Mouse (Mus musculus): Measurements from ENCODE around the gene Tdgf1. TPM values are rescaled to one million over a fixed set of nuclear protein-coding genes. Genes with fewer than 3 reads are reported as not detected.

Tdgf1 gene
- polyA plus RNA-seq, 1 experiment from 2014 or later: 0.69 TPM

GRCm38 (mm10) chr9:110965910-110966231, 19.9 kb upstream of the Tdgf1 start:
- Histone ChIP-seq H3K36me3 (no peaks in the 10 kb centered on the region), H3K4me3 (no peak overlapping the region)
- 59% methylated on average over 2 of the region's 2 CpGs for whole genome bisulfite sequencing

GRCm38 (mm10) chr9:110965062-110965909, 19.3 kb upstream of the Tdgf1 start:
- no peaks in the 10 kb centered on the region for H3K9me3 ChIP-seq
- no peaks in the 10 kb centered on the region for H3K36me3 ChIP-seq
- H3K4me3 ChIP-seq: no peak overlapping the region
- H3K27ac ChIP-seq: no peak overlapping the region
- H3K9ac ChIP-seq: no peak overlapping the region
- no peaks in the 10 kb centered on the region for H3K4me1 ChIP-seq
- no peak overlapping the region for H3K4me2 ChIP-seq
- WGBS: 88% methylated on average over 22 of the region's 22 CpGs
- no peak for ATAC-seq (ENCODE audit: insufficient number of reproducible peaks, low FRiP score, low TSS enrichment, low read depth)
- no peaks in the 10 kb centered on the region for H3K27me3 ChIP-seq

More at GRCm38 (mm10) chr9:110965910-110966231, 19.9 kb upstream of the Tdgf1 start:
- no peak overlapping the region for H3K4me2 ChIP-seq
- ATAC-seq (ENCODE audit: insufficient number of reproducible peaks, low FRiP score, low TSS enrichment, low read depth): no peak
- no peaks in the 10 kb centered on the region for H3K4me1 ChIP-seq
- no peaks in the 10 kb centered on the region for H3K27me3 ChIP-seq
- H3K9ac ChIP-seq: no peak overlapping the region
- no peak overlapping the region for H3K27ac ChIP-seq
- H3K9me3 ChIP-seq: no peaks in the 10 kb centered on the region

GRCm38 (mm10) chr9:110963566-110964115, 17.7 kb upstream of the Tdgf1 start:
- H3K4me1 ChIP-seq: no peaks in the 10 kb centered on the region
- H3K4me3 ChIP-seq: no peak overlapping the region
- no peak overlapping the region for H3K4me2 ChIP-seq
- H3K27me3 ChIP-seq: no peaks in the 10 kb centered on the region
- no peaks in the 10 kb centered on the region for H3K36me3 ChIP-seq
- no peak overlapping the region for H3K9ac ChIP-seq
- WGBS: 87% methylated on average over 8 of the region's 8 CpGs
- H3K9me3 ChIP-seq: no peaks in the 10 kb centered on the region
- ATAC-seq (ENCODE audit: insufficient number of reproducible peaks, low FRiP score, low TSS enrichment, low read depth): no peak
- no peak overlapping the region for H3K27ac ChIP-seq

- no peaks in the 10 kb centered on the region for H3K27me3 ChIP-seq
- H3K4me3 ChIP-seq: no peak overlapping the region
- H3K9me3 ChIP-seq: no peaks in the 10 kb centered on the region
- no peak overlapping the region for H3K9ac ChIP-seq
- WGBS: 97% methylated on average over 8 of the region's 8 CpGs
- H3K4me2 ChIP-seq: no peak overlapping the region
- H3K36me3 ChIP-seq: no peaks in the 10 kb centered on the region
- no peak overlapping the region for H3K27ac ChIP-seq
- no peak for ATAC-seq (ENCODE audit: insufficient number of reproducible peaks, low FRiP score, low TSS enrichment, low read depth)
- H3K4me1 ChIP-seq: no peaks in the 10 kb centered on the region
Measured at GRCm38 (mm10) chr9:110961386-110961785, 15.4 kb upstream of the Tdgf1 start.

GRCm38 (mm10) chr9:110960230-110961149, 14.5 kb upstream of the Tdgf1 start:
- Histone ChIP-seq H3K36me3 (no peaks in the 10 kb centered on the region), H3K27ac (no peak overlapping the region), H3K4me2 (no peak overlapping the region), H3K4me1 (no peaks in the 10 kb centered on the region), H3K9ac (no peak overlapping the region), H3K9me3 (no peaks in the 10 kb centered on the region), H3K27me3 (peaks cover 8% of the 10 kb centered on the region), H3K4me3 (no peak overlapping the region)
- 85% methylated on average over 13 of the region's 13 CpGs for WGBS
- no peak for ATAC-seq (ENCODE audit: insufficient number of reproducible peaks, low FRiP score, low TSS enrichment, low read depth)

GRCm38 (mm10) chr9:110959669-110960068, 13.7 kb upstream of the Tdgf1 start:
- Histone ChIP-seq H3K36me3 (no peaks in the 10 kb centered on the region), H3K9me3 (no peaks in the 10 kb centered on the region), H3K4me3 (no peak overlapping the region), H3K4me2 (no peak overlapping the region), H3K4me1 (no peaks in the 10 kb centered on the region), H3K27ac (no peak overlapping the region), H3K27me3 (peaks cover 16% of the 10 kb centered on the region), H3K9ac (no peak overlapping the region)
- no peak for ATAC-seq (ENCODE audit: insufficient number of reproducible peaks, low FRiP score, low TSS enrichment, low read depth)
- WGBS: 77% methylated on average over 5 of the region's 5 CpGs

- H3K4me3 ChIP-seq: no peak overlapping the region
- no peaks in the 10 kb centered on the region for H3K9me3 ChIP-seq
- H3K27me3 ChIP-seq: peaks cover 44% of the 10 kb centered on the region
- no peak overlapping the region for H3K4me2 ChIP-seq
- 79% methylated on average over 6 of the region's 6 CpGs for WGBS
- H3K27ac ChIP-seq: no peak overlapping the region
- H3K36me3 ChIP-seq: no peaks in the 10 kb centered on the region
- H3K9ac ChIP-seq: no peak overlapping the region
- ATAC-seq (ENCODE audit: insufficient number of reproducible peaks, low FRiP score, low TSS enrichment, low read depth): no peak
- peaks cover 10% of the 10 kb centered on the region for H3K4me1 ChIP-seq
Measured at GRCm38 (mm10) chr9:110955962-110956361, 10.0 kb upstream of the Tdgf1 start.

GRCm38 (mm10) chr9:110954681-110955445, 8.9 kb upstream of the Tdgf1 start:
- Histone ChIP-seq H3K9ac (no peak overlapping the region), H3K4me1 (peaks cover 10% of the 10 kb centered on the region), H3K9me3 (no peaks in the 10 kb centered on the region), H3K36me3 (no peaks in the 10 kb centered on the region), H3K4me2 (no peak overlapping the region), H3K4me3 (no peak overlapping the region), H3K27me3 (peaks cover 44% of the 10 kb centered on the region), H3K27ac (no peak overlapping the region)
- ATAC-seq (ENCODE audit: insufficient number of reproducible peaks, low FRiP score, low TSS enrichment, low read depth): no peak
- WGBS: 59% methylated on average over 2 of the region's 2 CpGs

GRCm38 (mm10) chr9:110953550-110954461, 7.8 kb upstream of the Tdgf1 start:
- H3K4me1 ChIP-seq: peaks cover 10% of the 10 kb centered on the region
- peak overlapping the region; percentile 50 for H3K4me3 ChIP-seq
- 0 out of 2 replicates have a peak overlapping the region, but pooled peaks have one; percentile 5 for H3K9ac ChIP-seq
- H3K27ac ChIP-seq: no peak overlapping the region
- H3K4me2 ChIP-seq: peak overlapping the region; percentile 94
- peak; percentile 41; the same call in 1 of the 2 replicates for ATAC-seq (ENCODE audit: insufficient number of reproducible peaks, low FRiP score, low TSS enrichment, low read depth)
- no peaks in the 10 kb centered on the region for H3K36me3 ChIP-seq
- no peaks in the 10 kb centered on the region for H3K9me3 ChIP-seq
- H3K27me3 ChIP-seq: peaks cover 44% of the 10 kb centered on the region
- 2% methylated on average over 44 of the region's 44 CpGs for WGBS

- Histone ChIP-seq H3K9ac (no peak overlapping the region), H3K4me3 (peak overlapping the region; percentile 50), H3K9me3 (no peaks in the 10 kb centered on the region), H3K4me1 (peaks cover 10% of the 10 kb centered on the region), H3K4me2 (peak overlapping the region; percentile 94), H3K27ac (no peak overlapping the region), H3K27me3 (peaks cover 46% of the 10 kb centered on the region), H3K36me3 (no peaks in the 10 kb centered on the region)
- 42% methylated on average over 5 of the region's 5 CpGs for WGBS
- ATAC-seq (ENCODE audit: insufficient number of reproducible peaks, low FRiP score, low TSS enrichment, low read depth): no peak
Measured at GRCm38 (mm10) chr9:110952931-110953549, 7.1 kb upstream of the Tdgf1 start.

Measured in limb, embryonic 15.5 days (tissue).